ENCODE assay signal across 12 mouse cellular contexts in the genomic region with DNA sequence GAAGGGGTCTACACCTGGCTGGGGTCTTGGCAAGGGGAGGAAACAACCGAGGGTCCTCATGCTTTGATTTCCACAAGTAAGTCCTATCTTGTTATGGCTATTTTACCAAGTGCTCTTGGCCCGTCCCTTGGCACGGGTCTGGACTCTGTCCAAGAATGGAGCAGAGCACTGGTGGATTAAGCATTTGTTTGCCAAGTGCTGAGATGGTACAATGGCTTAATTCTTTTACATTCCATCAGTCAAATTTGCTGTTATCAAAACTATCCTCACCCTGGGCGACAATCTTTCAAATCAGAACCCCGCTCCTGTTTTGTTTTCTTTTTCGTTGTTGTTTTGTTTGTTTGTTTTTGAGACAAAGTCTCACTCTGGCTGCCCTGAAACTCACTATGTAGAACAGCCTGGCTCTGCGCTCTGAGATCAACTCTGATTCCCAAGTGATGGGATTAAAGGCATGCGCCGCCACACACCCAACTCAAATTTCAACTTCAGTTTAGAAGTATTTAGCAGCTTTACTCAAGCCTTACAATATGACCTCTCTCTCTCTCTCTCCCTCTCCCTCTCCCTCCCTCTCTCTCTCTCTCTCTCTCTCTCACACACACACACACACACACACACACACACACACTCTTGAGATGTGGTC. TPM values are rescaled to one million over a fixed set of nuclear protein-coding genes. Genes with fewer than 3 reads are reported as not detected.
DNase-seq lines count a peak whose midpoint lies in the region; ATAC-seq and TF ChIP-seq lines count a peak whose summit lies in the region.
"Had no signal": no experiment of that assay in that cellular context is flagged by ENCODE, and none has a peak within 500 bp of the region (broad histone marks: within the 10 kb centered on the region; RNA-seq: fewer than 3 reads in every experiment).

No protein-coding gene starts in this region.

- 34% methylated on average over 9 of the region's 9 CpGs for WGBS in hindbrain, postnatal 0 days
- 62% methylated on average over 9 of the region's 9 CpGs for WGBS in hindbrain, embryonic 11.5 days
- 32% methylated on average over 9 of the region's 9 CpGs for WGBS in embryonic facial prominence, embryonic 12.5 days
- 16% methylated on average over 9 of the region's 9 CpGs for WGBS in limb, embryonic 12.5 days

- H3K4me3 ChIP-seq in hindbrain, postnatal 0 days (ENCODE audit: low read length): no peak overlapping the region
- no peak overlapping the region for H3K4me3 ChIP-seq in hindbrain, embryonic 11.5 days (ENCODE audit: low read depth, low read length)
- no peak overlapping the region for H3K4me3 ChIP-seq in ES-Bruce4 (ENCODE audit: low read depth, low read length)
- no peak overlapping the region for H3K4me3 ChIP-seq in embryonic facial prominence, embryonic 12.5 days
- peak overlapping the region; percentile 21; the same call in 1 of the 2 replicates for H3K4me3 ChIP-seq in limb, embryonic 12.5 days (replicated peaks)
- H3K4me3 ChIP-seq: heart, embryonic 15.5 days; layer of hippocampus, adult 2 months; liver, embryonic 13.5 days had no signal

- no peak for ATAC-seq in hindbrain, postnatal 0 days
- ATAC-seq in hindbrain, embryonic 11.5 days (ENCODE audit: low FRiP score): no peak
- ATAC-seq in embryonic facial prominence, embryonic 12.5 days (ENCODE audit: insufficient number of reproducible peaks, insufficient read depth, low FRiP score, low TSS enrichment): peak; percentile 53; the same call in 1 of the 2 replicates
- ATAC-seq in limb, embryonic 12.5 days (ENCODE audit: insufficient number of reproducible peaks, insufficient read depth, low FRiP score, low TSS enrichment, low read depth): no peak; the same call in 1 of the 2 replicates

- no peak for TF ChIP-seq EP300 in ES-Bruce4 (IDR thresholded peaks at IDR 0.05; ENCODE audit: insufficient read depth, low read depth, low read length)

- no peak overlapping the region for H3K27ac ChIP-seq in hindbrain, postnatal 0 days
- no peak overlapping the region for H3K27ac ChIP-seq in hindbrain, embryonic 11.5 days (ENCODE audit: low read depth, low read length)
- 0 out of 2 replicates have a peak overlapping the region, but pooled peaks have one; percentile 22 for H3K27ac ChIP-seq in ES-Bruce4 (ENCODE audit: insufficient read depth, low read length)
- H3K27ac ChIP-seq in embryonic facial prominence, embryonic 12.5 days: peak overlapping the region; percentile 36; the same call in 1 of the 2 replicates
- H3K27ac ChIP-seq in limb, embryonic 12.5 days: peak overlapping the region; percentile 72
- H3K27ac ChIP-seq: heart, embryonic 15.5 days; layer of hippocampus, adult 2 months; liver, embryonic 13.5 days had no signal

- no peaks in the 10 kb centered on the region for H3K27me3 ChIP-seq in hindbrain, postnatal 0 days (ENCODE audit: insufficient read depth, low read length)
- H3K27me3 ChIP-seq in hindbrain, embryonic 11.5 days (ENCODE audit: control insufficient read depth, insufficient read depth, low read length): no peaks in the 10 kb centered on the region
- H3K27me3 ChIP-seq in ES-Bruce4 (ENCODE audit: control insufficient read depth, insufficient read depth, low read length, poor library complexity, severe bottlenecking): no peaks in the 10 kb centered on the region
- no peaks in the 10 kb centered on the region for H3K27me3 ChIP-seq in embryonic facial prominence, embryonic 12.5 days
- H3K27me3 ChIP-seq in limb, embryonic 12.5 days: no peaks in the 10 kb centered on the region
- H3K27me3 ChIP-seq: heart, embryonic 15.5 days had no signal

- intact Hi-C loops in left cerebral cortex, postnatal 14 days (cut with DNase I): no loop called here

- H3K4me2 ChIP-seq in hindbrain, postnatal 0 days (ENCODE audit: low read depth, low read length): no peak overlapping the region
- no peak overlapping the region for H3K4me2 ChIP-seq in hindbrain, embryonic 11.5 days (replicated peaks; ENCODE audit: low read depth, low read length)
- H3K4me2 ChIP-seq in embryonic facial prominence, embryonic 12.5 days (replicated peaks): no peak overlapping the region
- peak overlapping the region; percentile 46 for H3K4me2 ChIP-seq in limb, embryonic 12.5 days
- H3K4me2 ChIP-seq: heart, embryonic 15.5 days; liver, embryonic 13.5 days had no signal

- no peak for TF ChIP-seq POLR2A in ES-Bruce4 (IDR thresholded peaks at IDR 0.05; ENCODE audit: insufficient read depth, low read length)

- DNase-seq in hindbrain, postnatal 0 days (ENCODE audit: low spot score): peak; percentile 68
- no peak for DNase-seq in hindbrain, embryonic 11.5 days (ENCODE audit: low spot score)
- DNase-seq in left cerebral cortex, postnatal 14 days (ENCODE audit: low spot score in 2 of 2): no peak
- DNase-seq in spleen, adult 12 weeks (ENCODE audit: low spot score): no peak
- DNase-seq: cerebellum, adult 9-11 months; liver, embryonic 13.5 days; thymus, postnatal 4 days had no signal

- H3K4me1 ChIP-seq in hindbrain, postnatal 0 days (ENCODE audit: insufficient read depth, low read length): no peaks in the 10 kb centered on the region
- peaks cover 13% of the 10 kb centered on the region; the same call in 1 of the 2 replicates for H3K4me1 ChIP-seq in hindbrain, embryonic 11.5 days (replicated peaks; ENCODE audit: control insufficient read depth, insufficient read depth, low read length)
- H3K4me1 ChIP-seq in ES-Bruce4 (ENCODE audit: control insufficient read depth, insufficient read depth, low read length): peaks cover 4% of the 10 kb centered on the region
- peaks cover 36% of the 10 kb centered on the region for H3K4me1 ChIP-seq in embryonic facial prominence, embryonic 12.5 days
- H3K4me1 ChIP-seq in limb, embryonic 12.5 days (replicated peaks): peaks cover 63% of the 10 kb centered on the region

- TF ChIP-seq CTCF in hindbrain, postnatal 0 days (IDR thresholded peaks at IDR 0.05; ENCODE audit: low read depth): no peak
- no peak for TF ChIP-seq CTCF in ES-Bruce4 (IDR thresholded peaks at IDR 0.05; ENCODE audit: low read depth, low read length)

- no peaks in the 10 kb centered on the region for H3K9me3 ChIP-seq in hindbrain, postnatal 0 days (ENCODE audit: low read length)
- H3K9me3 ChIP-seq in hindbrain, embryonic 11.5 days (ENCODE audit: control insufficient read depth, low read length): no peaks in the 10 kb centered on the region
- H3K9me3 ChIP-seq in ES-Bruce4 (replicated peaks; ENCODE audit: control insufficient read depth, insufficient read depth, low read length, poor library complexity, severe bottlenecking): no peaks in the 10 kb centered on the region
- no peaks in the 10 kb centered on the region for H3K9me3 ChIP-seq in embryonic facial prominence, embryonic 12.5 days
- H3K9me3 ChIP-seq in limb, embryonic 12.5 days: no peaks in the 10 kb centered on the region
- H3K9me3 ChIP-seq: heart, embryonic 15.5 days; liver, embryonic 13.5 days had no signal

- no peaks in the 10 kb centered on the region for H3K36me3 ChIP-seq in hindbrain, postnatal 0 days (ENCODE audit: insufficient read depth, low read length)
- no peaks in the 10 kb centered on the region for H3K36me3 ChIP-seq in hindbrain, embryonic 11.5 days (ENCODE audit: control insufficient read depth, insufficient read depth, low read length)
- peaks cover 8% of the 10 kb centered on the region for H3K36me3 ChIP-seq in ES-Bruce4 (ENCODE audit: control insufficient read depth, insufficient read depth, low read length, poor library complexity, severe bottlenecking)
- H3K36me3 ChIP-seq in embryonic facial prominence, embryonic 12.5 days: no peaks in the 10 kb centered on the region
- H3K36me3 ChIP-seq in limb, embryonic 12.5 days: no peaks in the 10 kb centered on the region
- H3K36me3 ChIP-seq: heart, embryonic 15.5 days; liver, embryonic 13.5 days had no signal

- H3K9ac ChIP-seq in hindbrain, postnatal 0 days (replicated peaks; ENCODE audit: low read length): no peak overlapping the region
- no peak overlapping the region for H3K9ac ChIP-seq in hindbrain, embryonic 11.5 days (ENCODE audit: low read depth, low read length)
- peak overlapping the region; percentile 63; the same call in 1 of the 2 replicates for H3K9ac ChIP-seq in ES-Bruce4 (ENCODE audit: low read depth, poor library complexity, severe bottlenecking)
- no peak overlapping the region for H3K9ac ChIP-seq in embryonic facial prominence, embryonic 12.5 days
- no peak overlapping the region for H3K9ac ChIP-seq in limb, embryonic 12.5 days (replicated peaks)
- H3K9ac ChIP-seq: heart, embryonic 15.5 days; liver, embryonic 13.5 days had no signal

RNA-seq across cellular contexts. Expression of gene Trim71, which starts 19.3 kb away (rescaled TPM):
- total RNA-seq in hindbrain, postnatal 0 days (2014; rRNA removed): 0.10 and 0.25 TPM in 2 replicates
- polyA plus RNA-seq in hindbrain, postnatal 0 days (2015; fragmentation: Nextera tagmentation; extraction: Ambion mirVana): 0.20 and 0.24 TPM in 2 replicates
- polyA plus RNA-seq in hindbrain, embryonic 11.5 days (2014; fragmentation: Nextera tagmentation; extraction: Ambion mirVana): 1.9 and 2.7 TPM in 2 replicates
- 120 and 122 TPM in 2 replicates for polyA plus RNA-seq in ES-Bruce4 (2011; ENCODE audit: insufficient read depth, insufficient read length, low read depth, missing spikeins)
- 0.95 and 1.1 TPM in 2 replicates for polyA plus RNA-seq in embryonic facial prominence, embryonic 12.5 days (2016; fragmentation: Nextera tagmentation; extraction: Ambion mirVana)
- polyA plus RNA-seq in limb, embryonic 12.5 days (2016; fragmentation: Nextera tagmentation; extraction: Ambion mirVana): 1.6 and 2.3 TPM in 2 replicates
- total RNA-seq in left cerebral cortex, postnatal 14 days (2021): under 1 TPM; 0.44 to 0.48 TPM

RNA-seq across cellular contexts. Expression of gene C130032M10Rik, which starts 29.4 kb away (rescaled TPM):
- total RNA-seq in hindbrain, postnatal 0 days (2014; rRNA removed): not detected in 2 replicates
- not detected in 2 replicates for polyA plus RNA-seq in hindbrain, postnatal 0 days (2015; fragmentation: Nextera tagmentation; extraction: Ambion mirVana)
- polyA plus RNA-seq in hindbrain, embryonic 11.5 days (2014; fragmentation: Nextera tagmentation; extraction: Ambion mirVana): not detected in 2 replicates
- polyA plus RNA-seq in ES-Bruce4 (2011; ENCODE audit: insufficient read depth, insufficient read length, low read depth, missing spikeins): not detected in 2 replicates
- polyA plus RNA-seq in embryonic facial prominence, embryonic 12.5 days (2016; fragmentation: Nextera tagmentation; extraction: Ambion mirVana): 0.43 and 0.60 TPM in 2 replicates
- 0.41 and 0.70 TPM in 2 replicates for polyA plus RNA-seq in limb, embryonic 12.5 days (2016; fragmentation: Nextera tagmentation; extraction: Ambion mirVana)
- total RNA-seq in left cerebral cortex, postnatal 14 days (2021): not detected
- total RNA-seq: layer of hippocampus, adult 2 months had no signal
- polyA plus RNA-seq: liver, embryonic 13.5 days had no signal

RNA-seq across cellular contexts. Expression of gene Ccr4, which starts 40.2 kb away (rescaled TPM):
- not detected in 2 replicates for total RNA-seq in hindbrain, postnatal 0 days (2014; rRNA removed)
- not detected in 2 replicates for polyA plus RNA-seq in hindbrain, postnatal 0 days (2015; fragmentation: Nextera tagmentation; extraction: Ambion mirVana)
- polyA plus RNA-seq in hindbrain, embryonic 11.5 days (2014; fragmentation: Nextera tagmentation; extraction: Ambion mirVana): not detected in 2 replicates
- 0.57 and 1.4 TPM in 2 replicates for polyA plus RNA-seq in ES-Bruce4 (2011; ENCODE audit: insufficient read depth, insufficient read length, low read depth, missing spikeins)
- not detected in 2 replicates for polyA plus RNA-seq in embryonic facial prominence, embryonic 12.5 days (2016; fragmentation: Nextera tagmentation; extraction: Ambion mirVana)
- not detected in 2 replicates for polyA plus RNA-seq in limb, embryonic 12.5 days (2016; fragmentation: Nextera tagmentation; extraction: Ambion mirVana)
- not detected for total RNA-seq in left cerebral cortex, postnatal 14 days (2021)
- total RNA-seq: layer of hippocampus, adult 2 months had no signal
- polyA plus RNA-seq: heart, embryonic 15.5 days; liver, embryonic 13.5 days had no signal

Comparison
In these comparisons a context has a peak if more than half of its experiments do, and no peak if none do; other contexts are left out.
1. H3K27ac ChIP-seq: peak in ES-Bruce4 (single experiment), embryonic facial prominence, embryonic 12.5 days (single experiment) and limb, embryonic 12.5 days (single experiment); none in hindbrain, postnatal 0 days (single experiment) and hindbrain, embryonic 11.5 days (single experiment).
2. RNA of gene Trim71, which starts 19.3 kb away (polyA plus RNA-seq): 120 to 122 TPM in ES-Bruce4; 1.9 to 2.7 TPM in hindbrain, embryonic 11.5 days, 1.6 to 2.3 TPM in limb, embryonic 12.5 days, 0.95 to 1.1 TPM in embryonic facial prominence, embryonic 12.5 days and 0.20 to 0.24 TPM in hindbrain, postnatal 0 days; every median in the first group is over 10 times any median in the second.